Mouse (Mus musculus): ENCODE results near the gene Gm12216.

GRCm38 (mm10) chr11:53794671-53795557 lies 64.1 kb downstream of the Gm12216 start:
- TF ChIP-seq CTCF (IDR thresholded peaks at IDR 0.05; ENCODE audit: low read depth) (peak; percentile 44), EP300 (IDR thresholded peaks at IDR 0.05; ENCODE audit: low read depth) (peak; percentile 17; the same call in 1 of the 2 replicates)
